Mouse (Mus musculus) kidney, adult 11 months (tissue): ENCODE measurements around the gene Cenpa.
"Not testable (repeated sequence)": the region's sequence is repeated elsewhere in the genome, so short reads cannot be mapped to it uniquely, and the experiment has no call there.

ENCODE experiments used
- DNase-seq: peaks from one replicate; pipeline ENCODE4 v3.0.0; 2022

Cenpa gene

DNA sequence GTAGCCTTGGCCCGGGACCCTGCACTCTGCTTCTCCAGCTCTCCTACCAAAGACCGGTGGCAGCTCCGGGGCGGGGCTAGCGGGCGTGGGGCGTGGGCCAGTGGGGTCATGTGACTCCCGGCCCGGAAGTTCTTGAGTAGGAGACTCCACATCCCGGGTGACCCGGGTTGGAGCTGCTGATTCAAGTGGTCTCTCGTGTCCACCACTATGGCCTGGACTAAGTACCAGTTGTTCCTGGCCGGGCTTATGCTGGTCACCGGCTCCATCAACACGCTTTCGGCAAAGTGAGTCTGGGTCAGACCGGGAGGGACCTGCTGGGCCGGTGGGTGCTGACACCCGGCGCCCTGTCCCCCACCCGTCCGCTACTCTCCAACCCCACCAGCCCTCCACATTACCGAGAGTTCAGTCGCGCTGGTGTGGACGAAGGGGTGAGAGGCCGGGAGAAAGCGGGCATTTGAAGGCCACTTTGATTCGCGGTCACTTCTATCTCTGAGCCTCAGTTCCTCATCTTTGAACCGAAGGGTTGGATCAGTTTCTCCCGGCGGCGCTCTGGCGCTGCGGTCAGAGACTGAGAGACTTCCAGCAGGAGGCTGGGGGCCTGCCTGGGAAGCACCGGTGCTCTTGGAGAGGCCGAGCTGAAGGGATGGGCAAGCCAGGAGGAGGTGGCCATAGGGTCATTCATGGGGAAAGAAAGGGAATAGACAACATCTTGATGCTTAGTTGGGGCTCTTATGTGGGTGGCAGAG, 18.6 kb upstream of the Cenpa start, which contains the start of gene Slc35f6:
Gene Slc35f6 (plus strand): TSS at position 119 of the 746 bp plus-strand sequence.
- peak; percentile 91 for DNase-seq

DNA sequence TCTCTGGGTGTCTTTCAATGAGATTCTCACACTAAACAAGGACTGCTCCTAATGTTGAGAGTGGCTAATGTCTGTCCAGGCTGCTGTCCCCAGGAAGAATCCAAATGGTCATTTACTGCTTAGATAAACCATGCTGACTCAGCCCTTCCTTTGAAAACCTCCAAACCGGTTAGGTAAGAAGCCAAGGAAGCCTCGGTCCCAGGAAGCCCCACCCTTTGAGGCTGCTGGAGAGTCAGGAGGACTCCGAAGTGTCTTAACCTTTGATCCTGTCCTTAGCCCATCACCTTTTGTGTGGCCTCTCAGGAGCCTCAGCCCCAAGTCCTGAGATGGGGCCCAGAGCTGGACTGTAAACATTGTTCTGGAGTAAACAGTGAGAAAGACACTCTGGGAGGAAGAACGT, 17.0 kb upstream of the Cenpa start:
- DNase-seq = no peak

DNA sequence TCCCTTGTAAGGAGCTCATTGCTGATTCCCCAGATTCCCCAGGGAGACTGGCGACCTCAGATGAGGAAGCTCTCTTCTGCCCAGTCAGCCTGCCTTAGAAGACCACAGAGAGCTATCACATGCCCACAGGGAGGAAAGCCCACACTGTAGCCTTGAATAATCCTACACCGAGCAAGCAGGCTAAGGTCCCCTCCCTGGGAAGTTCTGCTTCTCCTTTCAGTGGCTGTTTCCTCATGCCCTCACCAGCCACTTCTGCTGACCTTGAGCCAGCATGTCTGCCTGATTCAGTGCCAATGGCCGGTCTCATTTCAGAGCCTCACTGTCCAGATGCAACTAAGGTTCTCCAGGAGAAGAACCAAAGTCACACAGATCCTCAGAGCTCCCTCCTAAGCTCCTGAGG, 15.8 kb upstream of the Cenpa start:
- DNase-seq = no peak

DNA sequence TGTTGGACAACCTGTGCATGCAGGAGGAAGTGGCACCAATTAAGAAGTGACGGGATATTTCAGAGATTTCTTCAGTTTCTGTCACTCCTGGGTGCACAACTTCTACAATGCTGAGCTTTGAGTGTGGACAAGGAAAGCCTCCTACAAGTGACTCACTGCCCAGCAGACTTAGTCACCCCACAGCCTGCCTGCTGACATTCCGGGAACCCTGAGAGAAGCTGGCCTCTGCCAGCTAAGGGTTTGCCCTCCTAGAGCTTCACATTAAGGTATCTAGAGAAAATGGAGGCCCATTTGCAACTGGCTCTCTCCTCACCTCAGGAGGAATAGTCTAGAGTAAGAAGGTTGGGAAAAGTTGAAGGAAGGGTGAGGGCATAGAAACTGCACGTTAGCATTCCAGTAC, 15.0 kb upstream of the Cenpa start:
- DNase-seq = no peak

DNA sequence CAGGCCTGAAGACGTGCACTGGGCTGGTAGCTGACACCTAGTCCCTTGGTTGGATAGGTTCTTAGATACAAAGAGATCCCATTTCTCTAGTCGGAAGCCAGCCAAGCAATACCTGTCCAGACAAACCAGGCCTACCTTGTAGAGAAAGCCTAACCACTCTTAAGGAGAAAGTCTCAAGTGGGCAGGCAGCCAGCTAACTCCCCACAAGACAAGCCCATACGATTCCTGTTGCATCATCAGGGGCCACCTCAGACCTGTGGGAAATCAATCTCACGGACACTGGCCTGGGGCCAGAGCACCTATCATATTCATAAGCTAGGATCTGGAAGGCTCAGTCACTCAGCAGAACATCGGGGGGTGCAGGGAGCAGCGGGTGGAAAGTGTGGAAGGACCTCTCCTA, 13.3 kb upstream of the Cenpa start:
- DNase-seq = no peak

DNA sequence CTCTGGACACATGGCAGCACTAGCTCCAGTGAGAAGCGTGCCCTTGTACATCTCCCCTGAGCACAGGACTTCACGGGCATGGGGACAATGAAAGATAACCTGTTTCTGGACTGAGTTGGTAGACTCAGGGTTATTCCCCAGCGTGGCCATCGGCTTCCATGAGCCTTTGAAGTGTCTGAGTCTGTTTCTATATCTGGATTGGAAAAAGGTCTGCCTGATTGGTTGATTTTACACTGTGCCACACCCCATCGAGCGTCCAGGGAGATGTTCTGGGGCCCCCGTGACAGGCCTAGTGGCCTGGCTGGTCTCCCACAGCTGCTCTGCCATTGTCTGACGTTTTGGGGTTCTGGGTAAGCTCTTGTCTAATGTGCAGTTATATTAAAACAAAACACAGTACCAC, 11.5 kb upstream of the Cenpa start:
- no peak for DNase-seq

DNA sequence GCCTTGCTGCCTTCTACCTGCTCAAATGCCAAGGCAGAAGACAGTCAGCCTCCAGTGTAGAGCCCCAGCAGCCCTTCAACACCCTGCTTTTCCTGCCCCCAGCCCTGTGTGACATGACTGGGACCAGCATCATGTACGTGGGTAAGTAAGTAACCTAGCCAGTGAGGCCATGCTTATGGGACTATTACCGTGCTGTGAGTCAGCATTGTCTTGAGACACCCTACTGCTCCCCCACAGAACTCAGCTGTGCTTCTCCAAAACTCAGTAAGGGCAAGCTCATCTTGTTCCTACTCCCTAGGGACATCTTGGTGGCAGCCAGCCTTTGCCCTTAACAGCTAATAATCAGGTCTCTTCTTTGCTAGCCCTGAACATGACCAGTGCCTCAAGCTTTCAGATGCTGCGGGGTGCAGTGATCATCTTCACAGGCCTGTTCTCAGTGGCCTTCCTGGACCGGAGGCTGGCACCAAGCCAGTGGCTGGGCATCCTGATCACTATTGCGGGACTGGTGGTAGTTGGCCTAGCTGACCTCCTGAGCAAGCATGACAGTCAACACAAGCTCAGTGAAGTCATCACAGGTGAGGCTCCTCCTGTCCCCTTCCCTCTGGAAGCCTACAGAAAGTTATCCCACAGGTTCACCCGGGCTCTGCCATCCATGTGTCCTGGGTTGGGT, 10.9 kb upstream of the Cenpa start:
- DNase-seq = no peak

DNA sequence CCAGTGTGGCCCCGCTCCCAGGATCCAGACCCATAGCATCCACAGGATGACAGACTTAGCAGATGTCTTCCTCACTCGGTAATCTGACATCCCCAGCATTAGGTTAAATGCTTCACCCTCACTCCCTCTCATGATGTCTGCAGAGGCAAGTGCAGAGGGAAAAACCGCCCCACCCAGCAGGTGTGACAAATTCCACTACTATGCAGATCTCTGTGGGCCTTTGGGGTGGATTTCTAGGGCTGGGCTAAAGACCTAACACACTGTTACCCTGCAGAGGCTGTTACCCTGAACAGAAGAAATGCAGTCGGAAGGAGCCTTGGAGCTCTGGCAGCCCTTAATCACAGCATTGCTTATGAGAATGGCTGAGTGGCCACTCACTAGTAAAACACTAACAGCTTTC, 7.5 kb upstream of the Cenpa start:
- no peak for DNase-seq

DNA sequence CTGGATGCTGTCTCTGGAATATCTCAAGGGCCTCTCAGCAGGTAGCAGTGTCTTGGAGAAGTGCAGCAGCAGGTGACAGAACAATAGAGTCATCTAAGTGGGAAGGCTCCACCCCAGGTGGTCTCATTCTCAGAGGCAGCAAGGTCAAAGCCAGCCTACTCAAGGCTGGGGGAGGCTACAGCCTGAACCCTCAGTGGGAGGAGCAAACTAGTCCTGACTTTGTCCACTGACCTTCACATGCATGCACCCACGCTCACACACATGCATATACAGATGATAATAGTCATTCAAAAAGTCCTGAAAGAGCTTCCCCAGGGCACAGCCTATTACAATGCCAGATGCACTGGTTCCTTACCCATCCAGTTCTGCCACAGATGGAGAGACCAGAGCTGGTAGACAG, 6.3 kb upstream of the Cenpa start:
- no peak for DNase-seq

DNA sequence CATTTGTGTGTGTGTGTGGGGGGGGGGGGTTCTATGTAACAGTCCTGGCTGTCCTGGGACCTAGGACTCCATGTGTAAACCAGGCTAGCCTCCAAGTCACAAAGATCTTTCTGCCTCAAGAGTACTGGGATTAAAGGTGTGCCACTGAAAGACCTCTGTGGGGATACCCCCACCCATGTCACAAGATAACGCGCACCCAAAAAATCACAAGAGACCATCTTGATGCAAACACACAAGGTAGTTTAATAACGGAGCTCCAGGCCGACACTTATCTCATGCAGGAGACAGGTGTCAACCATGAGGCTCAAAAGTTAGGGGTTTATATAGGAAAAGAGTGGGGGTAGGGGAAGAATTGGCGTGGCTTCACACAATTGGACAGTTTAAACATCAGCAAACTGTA, 5.8 kb upstream of the Cenpa start:
- DNase-seq = no peak

DNA sequence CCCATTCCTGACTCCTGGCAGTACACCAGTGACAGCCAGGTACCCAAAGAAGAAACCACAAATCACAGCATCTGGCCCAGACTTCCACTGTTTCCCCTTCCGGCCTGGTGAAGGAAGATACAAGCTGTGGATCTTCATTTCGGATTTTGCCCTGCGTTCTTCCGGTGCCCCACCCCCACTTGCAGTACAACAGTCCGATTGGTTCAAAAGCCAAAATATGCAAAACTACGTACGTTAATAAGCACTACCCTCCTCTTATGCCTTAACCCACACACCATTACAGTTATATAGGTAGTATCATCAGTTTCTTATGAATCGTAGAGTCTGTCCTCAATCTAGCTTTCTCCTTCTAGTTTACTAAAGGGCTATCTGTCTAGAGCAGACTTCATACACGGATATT, 1.2 kb upstream of the Cenpa start:
- DNase-seq = no peak

DNA sequence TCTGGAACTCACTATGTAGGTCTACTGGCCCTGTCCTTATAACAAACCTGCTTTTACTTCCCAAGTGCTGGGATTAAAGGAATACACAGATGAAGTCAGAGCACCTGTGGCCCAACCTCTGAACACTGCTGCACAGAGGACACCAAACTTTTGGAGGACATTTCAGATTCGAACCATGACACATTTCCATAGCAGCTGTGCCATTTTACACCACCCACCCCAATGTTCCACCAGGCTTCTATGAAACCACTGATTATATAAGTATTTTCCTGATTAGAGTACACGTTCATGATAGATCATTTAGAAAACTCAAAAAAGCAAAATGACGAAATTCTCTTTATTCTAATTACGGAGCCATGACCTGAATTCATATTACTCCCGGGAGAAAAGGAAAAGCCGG, 609 bp upstream of the Cenpa start:
- DNase-seq = no peak

DNA sequence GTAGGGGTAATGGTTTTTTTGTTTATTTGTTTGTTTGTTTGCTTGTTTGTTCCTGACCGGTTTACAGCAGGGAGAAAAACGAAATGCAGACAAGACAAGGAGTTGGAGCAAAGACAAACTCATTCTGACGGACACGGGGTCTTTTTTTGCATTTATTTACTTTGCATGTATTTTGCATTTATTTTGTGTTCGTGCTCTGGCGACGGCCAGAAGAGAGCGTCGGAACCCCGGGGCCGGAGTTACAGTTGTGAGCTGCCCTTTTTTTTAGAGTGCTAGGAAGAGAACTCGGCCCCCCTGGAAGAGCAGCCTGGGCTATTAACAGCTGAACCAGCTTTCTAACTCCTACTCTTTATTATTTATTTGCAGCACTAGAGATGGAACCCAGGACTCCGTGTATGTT, 638 bp downstream of the Cenpa start:
- no peak for DNase-seq

DNA sequence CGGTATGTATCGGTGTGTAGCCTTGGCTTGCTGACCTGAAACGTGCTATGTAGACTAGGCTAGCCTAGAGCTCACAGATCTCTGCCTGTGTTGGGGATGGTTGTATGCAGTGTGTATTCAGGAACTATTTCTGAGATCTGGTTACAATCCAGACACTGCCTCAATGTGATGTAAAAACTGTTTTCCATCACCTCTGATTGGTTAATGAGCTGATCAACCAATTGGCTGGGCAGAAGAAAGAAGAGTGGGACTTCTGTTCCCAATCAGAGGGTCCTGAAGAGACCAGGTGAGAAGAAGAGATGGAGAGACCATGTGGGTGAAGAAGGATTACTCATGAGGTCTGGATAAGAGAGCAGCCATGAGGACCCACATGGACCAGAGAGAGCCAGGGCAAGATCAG, 1.1 kb downstream of the Cenpa start:
- no peak for DNase-seq

DNA sequence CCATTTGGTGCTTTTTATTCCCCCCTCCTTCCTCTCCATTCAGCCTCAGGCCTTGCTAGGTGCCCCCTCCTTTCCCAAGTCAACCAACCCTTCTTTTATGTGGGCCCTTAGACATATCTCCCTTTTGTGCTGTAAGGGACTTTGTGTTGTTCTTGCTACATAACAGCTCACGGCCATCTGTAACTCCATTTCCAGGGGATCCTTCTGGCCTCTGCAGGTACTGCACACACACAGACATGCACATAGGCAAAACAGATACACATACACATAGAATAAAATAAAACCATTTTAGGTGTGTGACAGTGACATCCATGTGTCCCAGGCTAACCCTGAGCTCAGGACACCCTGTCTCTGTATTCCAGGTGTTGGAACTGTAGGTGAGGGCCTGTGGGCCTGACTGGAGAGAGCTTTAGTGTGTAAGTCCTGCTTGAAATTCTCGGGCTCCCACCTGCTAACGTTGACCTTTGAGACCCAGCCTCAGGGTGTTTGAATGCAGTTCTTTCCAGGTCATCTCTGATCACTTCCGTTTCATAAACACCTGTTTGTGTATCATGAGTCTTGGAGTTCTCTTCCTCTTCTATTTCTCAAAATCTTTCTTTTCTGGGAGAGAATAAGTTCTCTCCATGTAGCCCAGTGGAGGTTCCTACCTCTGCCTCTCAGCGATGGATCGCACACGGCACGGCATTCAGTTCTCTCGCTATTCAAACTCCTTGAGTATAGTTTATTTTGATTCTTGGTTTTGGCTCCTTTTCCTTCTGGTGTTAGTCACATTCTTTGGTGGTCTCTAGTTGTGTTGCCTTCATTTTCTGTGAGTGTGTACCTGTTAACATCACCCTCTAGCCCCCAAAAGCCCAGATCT, 2.3 kb downstream of the Cenpa start:
- DNase-seq = no peak

DNA sequence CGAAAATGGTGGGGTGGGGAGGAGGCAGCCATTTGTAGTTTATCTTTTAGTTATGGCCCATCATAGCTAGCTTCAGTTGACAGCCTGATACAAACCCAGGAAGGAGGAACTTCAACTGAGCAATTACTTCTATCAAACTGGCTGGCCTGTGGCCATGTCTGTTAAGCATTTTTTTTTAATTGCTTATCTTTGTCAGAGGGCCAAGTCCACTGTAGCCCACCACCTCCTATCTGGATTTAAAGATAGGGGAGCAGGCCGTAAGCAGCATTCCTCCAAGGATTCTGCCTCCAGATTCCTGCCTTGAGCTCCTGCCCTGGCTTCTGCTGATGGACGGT, 2.9 kb downstream of the Cenpa start:
- no peak for DNase-seq

DNA sequence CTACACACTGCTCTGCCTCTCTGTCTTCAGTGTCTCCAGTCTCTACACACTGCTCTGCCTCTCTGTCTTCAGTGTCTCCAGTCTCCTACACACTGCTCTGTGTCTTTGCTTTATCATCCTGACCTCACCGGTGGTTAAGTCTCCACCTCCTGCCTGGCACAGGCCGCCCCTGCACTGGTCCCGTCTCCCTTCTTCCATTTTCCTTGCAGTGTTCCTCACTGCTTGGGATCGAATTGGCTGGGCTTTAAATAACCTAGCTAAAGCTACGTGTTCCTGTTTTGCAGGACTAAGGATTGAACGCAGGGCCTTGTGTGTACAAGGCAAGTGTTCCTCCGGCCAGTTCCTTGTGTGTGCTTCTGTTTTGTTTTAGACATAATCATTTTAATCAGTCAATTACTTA, 3.5 kb downstream of the Cenpa start:
- no peak for DNase-seq

DNA sequence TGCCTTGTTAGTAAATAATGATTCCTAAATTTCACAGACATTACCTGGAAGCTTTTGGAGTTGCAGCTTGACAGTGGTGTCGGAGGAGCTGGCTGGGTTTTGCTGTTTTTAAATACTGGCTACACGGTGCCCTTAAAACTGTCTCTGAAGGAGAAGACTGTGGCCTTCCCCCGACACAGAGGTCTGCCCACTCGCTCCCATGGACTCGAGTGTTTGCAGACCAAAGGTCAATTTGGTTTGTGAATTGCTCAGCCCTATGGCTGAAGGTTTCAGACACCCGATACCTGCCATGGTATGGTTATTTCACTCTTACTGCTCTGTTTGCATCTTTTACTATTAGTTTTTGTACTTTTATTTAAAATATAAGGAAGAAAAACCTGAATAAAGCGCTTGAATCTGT, 7.4 kb downstream of the Cenpa start:
- DNase-seq = no peak

DNA sequence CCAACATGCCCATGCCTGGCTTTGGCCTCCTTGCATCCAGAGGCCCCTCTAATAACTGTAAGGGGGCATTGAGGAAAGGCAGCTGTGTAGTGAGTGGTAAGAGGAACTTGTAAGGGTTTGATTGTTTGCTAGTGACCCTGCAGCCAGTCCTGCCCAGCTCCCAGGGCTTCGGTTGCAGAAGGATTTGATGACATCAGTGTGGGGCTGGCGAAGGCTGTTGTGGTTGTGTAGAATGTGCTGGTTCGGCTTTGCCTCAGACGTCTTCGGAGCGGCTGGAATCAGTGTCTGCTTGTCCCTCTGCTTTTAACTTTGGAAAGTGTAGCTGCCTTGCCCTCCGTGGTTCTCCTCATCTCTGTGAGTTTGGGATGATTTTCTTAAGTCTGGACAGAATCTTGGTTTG, 10.2 kb downstream of the Cenpa start:
- no peak for DNase-seq

DNA sequence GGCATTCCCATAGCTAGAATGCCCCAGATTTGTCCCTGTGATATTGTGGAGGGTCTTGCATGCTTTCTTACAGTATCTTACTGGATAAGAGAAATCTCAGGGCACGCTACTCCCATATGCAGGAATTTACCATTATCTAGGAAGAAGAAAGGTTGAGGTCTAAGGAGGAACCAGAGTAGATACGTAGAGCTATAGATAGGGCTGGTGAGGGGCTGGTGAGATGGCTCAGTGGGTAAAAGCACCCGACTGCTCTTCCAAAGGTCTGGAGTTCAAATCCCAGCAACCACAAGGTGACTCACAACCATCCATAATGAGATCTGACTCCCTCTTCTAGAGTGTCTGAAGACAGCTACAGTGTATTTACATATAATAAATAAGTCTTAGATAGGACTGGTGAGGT, 11.5 kb downstream of the Cenpa start:
- not testable (repeated sequence) for DNase-seq

DNA sequence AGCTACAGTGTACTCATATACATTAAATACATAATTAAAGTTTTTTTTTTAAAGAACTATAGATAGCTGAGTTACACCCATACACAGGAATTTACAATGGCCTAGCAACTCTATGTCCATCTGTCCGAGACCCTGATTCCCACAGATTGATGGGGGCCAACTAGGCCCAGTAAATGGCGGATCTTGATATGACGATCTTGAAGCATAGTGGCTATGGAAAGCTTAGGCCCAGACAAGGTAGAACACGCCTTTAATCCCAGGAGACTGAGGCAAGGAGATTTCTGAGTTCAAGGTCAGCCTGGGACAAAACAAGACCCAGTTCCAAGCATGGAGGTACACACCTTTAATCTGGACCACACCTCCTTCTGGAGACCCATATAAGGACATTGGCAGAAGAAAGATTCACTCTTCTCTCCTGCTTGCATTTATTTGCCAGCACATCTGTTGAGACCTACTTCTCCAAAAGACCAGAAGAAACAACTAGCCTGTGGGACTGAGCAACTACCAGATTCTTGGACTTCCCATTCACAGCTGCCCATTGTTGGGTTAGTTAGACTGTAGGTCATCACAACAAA, 12.2 kb downstream of the Cenpa start:
- no peak for DNase-seq

DNA sequence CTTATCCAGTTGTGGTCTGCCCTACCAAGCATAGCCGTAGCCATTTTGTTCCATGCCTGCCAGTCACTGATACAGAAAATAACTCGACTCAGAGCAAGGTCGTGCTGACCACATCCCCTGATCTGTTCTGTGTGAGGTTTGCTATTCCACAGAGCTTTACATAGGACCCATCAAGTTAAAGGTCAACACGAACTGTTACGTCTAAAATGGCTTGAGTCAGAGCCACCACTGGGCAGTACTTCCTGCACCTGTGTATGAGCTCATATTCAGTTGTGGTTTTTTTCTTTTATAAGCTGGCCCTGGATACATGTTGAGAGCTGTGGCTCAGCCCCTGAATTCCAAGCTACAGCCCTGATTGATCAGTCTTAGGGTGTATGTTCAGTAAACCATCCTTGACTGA, 13.0 kb downstream of the Cenpa start:
- no peak for DNase-seq

DNA sequence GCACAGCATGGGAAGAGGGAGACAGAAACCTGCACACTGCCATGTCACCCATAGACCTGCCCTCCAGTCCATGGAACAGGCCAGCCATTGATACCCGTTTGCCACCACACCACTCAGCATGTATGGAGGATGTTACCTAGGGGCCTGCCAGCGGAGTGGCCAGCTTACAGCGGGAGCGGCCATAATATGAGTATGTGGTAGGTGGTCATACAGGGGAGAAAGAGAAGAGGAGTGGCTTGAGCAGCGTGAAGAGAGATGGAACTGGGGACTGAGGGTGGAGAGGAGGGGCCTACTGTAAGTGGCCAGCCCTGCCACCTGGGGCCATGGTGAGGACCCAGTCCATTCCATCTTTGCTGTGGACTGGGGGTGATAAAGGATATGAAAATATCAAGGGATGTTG, 15.4 kb downstream of the Cenpa start:
- DNase-seq = no peak
